Mouse (Mus musculus) brain, embryonic 14.5 days (tissue): ENCODE measurements at regions not wholly inside any gene's neighbourhood (a gene's known extent, or its start where the extent isn't known, plus 50 kb on each side); places are given as distances from the start of the nearest gene placed in this dataset.
"Not testable (repeated sequence)": the region's sequence is repeated elsewhere in the genome, so short reads cannot be mapped to it uniquely, and the experiment has no call there.

ENCODE experiments used
- CTCF ChIP-seq: fragments of 200-500 bp; IDR thresholded peaks from 2 replicates; pipeline ENCODE4 v1.5.1; 2012; ENCODE audit warnings: inconsistent platforms, mild to moderate bottlenecking, moderate library complexity, borderline replicate concordance; ENCODE audit not compliant: insufficient read depth, insufficient read length; ENCODE audit errors: extremely low read depth
- POLR2A ChIP-seq: fragments of 200-500 bp; IDR thresholded peaks from 2 replicates; pipeline ENCODE4 v1.6.1; 2012; ENCODE audit warnings: mild to moderate bottlenecking, inconsistent platforms, borderline replicate concordance; ENCODE audit not compliant: poor library complexity, insufficient read depth, insufficient read length, severe bottlenecking; ENCODE audit errors: extremely low read depth

DNA sequence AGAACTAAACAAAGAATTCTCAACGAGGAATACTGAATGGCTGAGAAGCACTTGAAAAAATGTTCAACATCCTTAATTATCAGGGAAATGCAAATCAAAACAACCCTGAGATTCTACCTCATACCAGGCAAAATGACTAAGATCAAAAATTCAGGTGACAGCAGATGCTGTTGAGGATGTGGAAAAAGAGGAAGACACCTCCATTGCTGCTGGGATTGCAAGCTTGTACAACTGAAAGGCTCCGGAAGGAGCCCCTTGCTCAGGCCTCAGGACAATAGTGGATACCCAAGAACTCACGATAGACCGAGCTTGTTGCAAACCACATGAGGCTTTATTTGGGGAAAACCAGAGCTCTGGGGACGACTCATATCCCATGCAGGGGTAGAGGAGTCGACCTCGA is 69.6 kb downstream of the Gm8797 start:
- not testable (repeated sequence) for TF ChIP-seq CTCF, POLR2A
